Mouse (Mus musculus) forelimb bud, embryonic 11.5 days (tissue): ENCODE results near the gene Csf2ra.
"Not testable (repeated sequence)": the region's sequence is repeated elsewhere in the genome, so short reads cannot be mapped to it uniquely, and the experiment has no call there.

ENCODE experiments used
- DNase-seq: peaks from one replicate; pipeline ENCODE4 v3.0.0-alpha.2; 2012; ENCODE audit warnings: low read depth, low spot score

Csf2ra gene

GRCm38 (mm10) chr19:61227941-61228701, at the start of gene Csf2ra:
TSS of gene Csf2ra (minus strand) at chr19:61228429.
- no peak for DNase-seq

- DNase-seq = no peak
These were observed 47.2 kb upstream of the Csf2ra start for GRCm38 (mm10) chr19:61275446-61275845.

- not testable (repeated sequence) for DNase-seq
These were observed 40.9 kb upstream of the Csf2ra start for GRCm38 (mm10) chr19:61269141-61269540.

- no peak for DNase-seq
These were observed 38.9 kb upstream of the Csf2ra start for GRCm38 (mm10) chr19:61267141-61267540.

- DNase-seq = peak; percentile 14
These were observed 38.4 kb upstream of the Csf2ra start for GRCm38 (mm10) chr19:61266651-61267050.

- peak; percentile 40 for DNase-seq
These were observed 38.0 kb upstream of the Csf2ra start for GRCm38 (mm10) chr19:61266246-61266615.

- DNase-seq = peak; percentile 84
These were observed 37.4 kb upstream of the Csf2ra start for GRCm38 (mm10) chr19:61265349-61266245.

- no peak for DNase-seq
These were observed 36.7 kb upstream of the Csf2ra start for GRCm38 (mm10) chr19:61264933-61265332.

GRCm38 (mm10) chr19:61264227-61264626, 36.0 kb upstream of the Csf2ra start:
- peak; percentile 78 for DNase-seq

GRCm38 (mm10) chr19:61261241-61261640, 33.0 kb upstream of the Csf2ra start:
- DNase-seq = no peak

GRCm38 (mm10) chr19:61257733-61258132, 29.5 kb upstream of the Csf2ra start:
- DNase-seq = no peak

- DNase-seq = no peak
These were observed 28.1 kb upstream of the Csf2ra start for GRCm38 (mm10) chr19:61256166-61256887.

GRCm38 (mm10) chr19:61247334-61247733, 19.1 kb upstream of the Csf2ra start:
- DNase-seq = not testable (repeated sequence)

GRCm38 (mm10) chr19:61244721-61245436, 16.6 kb upstream of the Csf2ra start:
- no peak for DNase-seq

- no peak for DNase-seq
These were observed 9.7 kb upstream of the Csf2ra start for GRCm38 (mm10) chr19:61237967-61238366.

- DNase-seq = no peak
These were observed 6.3 kb upstream of the Csf2ra start for GRCm38 (mm10) chr19:61234532-61234931.

- DNase-seq = peak; percentile 81
These were observed 1.0 kb downstream of the Csf2ra start for GRCm38 (mm10) chr19:61226928-61227854.

- DNase-seq = peak; percentile 82
These were observed 1.8 kb downstream of the Csf2ra start for GRCm38 (mm10) chr19:61226401-61226927.

- DNase-seq = peak; percentile 84
These were observed 2.5 kb downstream of the Csf2ra start for GRCm38 (mm10) chr19:61225526-61226400.
